Mouse (Mus musculus): ENCODE measurements around the gene Ost4.

GRCm38 (mm10) chr5:30955751-30956150, 48.2 kb upstream of the Ost4 start:
- TF ChIP-seq CTCF (IDR thresholded peaks at IDR 0.05; ENCODE audit: insufficient read depth, low read depth, low read length) (no peak), POLR2A (IDR thresholded peaks at IDR 0.05; ENCODE audit: insufficient read depth, low read depth, low read length) (no peak)
